Mouse (Mus musculus) activated CD4-positive, CD25-positive, alpha-beta regulatory T cell (primary cell): ENCODE measurements around the gene Ndufb7. TPM values are rescaled to one million over a fixed set of nuclear protein-coding genes. Genes with fewer than 3 reads are reported as not detected.

Experiments used
- polyA plus RNA-seq, 2 experiments: library from polyadenylated mRNA; unstranded; fragments of 100-300 nt; shearing (Covaris generic); gene quantifications; one replicate each; pipeline ENCODE4 v1.2.1; 2017

Gene Ndufb7
- polyA plus RNA-seq, result 100 to 1,000 TPM; 291 to 304 TPM

DNA sequence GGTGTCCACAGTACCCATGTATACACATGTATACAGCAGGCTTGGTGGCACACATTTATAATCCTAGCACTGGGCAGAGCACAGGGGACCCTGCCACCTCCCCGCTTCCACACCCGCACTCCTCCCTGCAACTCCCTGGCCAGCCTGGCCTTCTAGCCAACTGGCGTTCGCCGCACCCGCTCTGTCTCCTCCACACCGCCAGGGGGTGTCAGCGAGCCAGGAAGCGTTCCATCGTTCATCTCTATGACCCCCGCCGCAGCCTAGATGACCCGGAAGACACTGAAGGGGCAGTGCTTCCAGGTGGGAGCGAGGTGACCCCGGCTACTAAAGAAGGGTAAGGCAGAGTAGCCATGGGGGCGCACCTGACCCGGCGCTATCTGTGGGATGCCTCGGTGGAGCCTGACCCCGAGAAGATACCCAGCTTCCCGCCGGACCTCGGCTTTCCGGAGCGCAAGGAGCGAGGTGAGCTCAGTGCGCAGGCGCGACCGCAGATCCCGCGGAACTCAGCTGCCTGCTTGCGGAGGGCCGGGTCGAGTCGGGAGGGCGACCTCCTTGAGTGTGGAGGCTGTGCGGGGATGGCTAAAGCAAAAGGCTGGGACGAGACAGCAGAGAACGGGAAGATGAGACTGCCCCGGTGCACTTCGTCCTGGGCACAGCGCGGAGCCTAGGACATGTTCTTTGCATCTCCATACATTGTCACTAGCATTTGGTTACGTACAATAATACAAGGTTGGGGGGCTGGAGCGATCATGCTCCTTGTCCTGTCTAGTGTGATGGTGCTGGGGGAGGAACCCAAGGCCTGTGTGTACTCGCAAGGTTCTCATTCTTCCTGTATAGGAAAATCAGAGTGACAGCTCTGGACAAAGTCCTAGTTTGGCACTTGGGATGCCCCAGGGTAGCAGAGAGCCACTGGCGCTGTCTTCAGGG is at the start of gene Ndufb7:
TSS of gene Ndufb7 (plus strand) at position 203 of the 927 bp plus-strand sequence.

DNA sequence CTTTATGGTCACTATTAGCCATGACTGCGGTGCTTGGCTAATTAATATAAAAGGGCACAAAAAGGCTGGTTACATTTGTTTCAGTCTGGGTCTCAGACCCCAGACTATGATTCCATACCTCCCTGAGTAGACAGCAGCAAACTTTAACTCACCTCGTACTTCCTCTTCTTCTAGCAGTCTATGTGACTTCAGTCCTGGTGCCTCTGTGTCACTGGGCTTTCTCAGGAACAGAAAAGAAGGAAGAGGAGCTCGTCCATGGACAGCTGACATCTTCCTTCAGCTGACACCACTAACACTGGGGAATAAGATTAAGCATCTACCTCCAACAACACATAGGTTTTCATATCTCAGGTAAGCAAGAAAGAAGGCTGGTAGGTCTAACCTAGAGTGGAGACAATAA is 30.7 kb upstream of the Ndufb7 start, which contains the start of gene Olfr370:
TSS of gene Olfr370 (plus strand) at position 45 of the 400 bp plus-strand sequence.

DNA sequence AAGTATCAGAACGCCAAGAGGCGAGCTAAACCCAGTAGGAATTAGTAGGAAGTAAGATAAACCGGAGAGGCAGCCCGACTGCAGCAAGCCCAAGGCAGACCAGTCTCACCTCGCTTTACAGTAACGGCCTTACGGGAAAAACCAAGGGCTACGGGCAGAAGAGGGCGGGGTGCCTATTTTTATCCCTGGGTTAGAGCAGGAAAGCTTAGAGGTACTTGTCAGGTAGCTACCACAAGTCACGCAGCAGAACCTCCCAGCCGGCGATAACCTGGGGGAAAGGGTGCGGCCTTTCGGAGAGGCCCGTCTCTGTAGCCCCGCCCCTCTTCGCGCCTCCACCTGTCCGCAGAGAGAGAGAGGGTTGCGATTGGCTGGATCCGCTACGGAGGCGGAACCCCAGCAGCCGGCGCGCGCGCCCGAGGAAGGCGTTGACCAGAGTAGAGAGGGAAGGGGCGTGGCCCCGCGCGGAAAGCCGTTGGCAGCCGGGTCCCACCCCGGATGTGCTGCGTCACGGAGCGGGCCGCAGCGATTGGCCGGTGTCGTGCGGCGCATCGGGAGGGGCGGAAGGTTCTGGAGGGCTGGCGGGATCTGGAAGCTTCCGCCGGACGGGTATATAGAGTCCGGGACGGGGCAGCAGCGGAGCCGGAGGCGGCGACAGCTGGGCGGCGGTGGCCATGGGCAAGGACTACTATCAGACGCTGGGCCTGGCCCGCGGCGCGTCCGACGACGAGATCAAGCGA is 41.4 kb downstream of the Ndufb7 start, which contains the start of the genes Tecr and Dnajb1:
TSS of gene Tecr (minus strand) at position 311 of the 737 bp plus-strand sequence.
TSS of gene Dnajb1 (plus strand) at position 533 of the 737 bp plus-strand sequence.

Other genes with a start within 250 kb of the Ndufb7 start
- 10 to 100 TPM in 1 of 2 experiments, 1 to 10 TPM in 1; 8.9 to 10.8 TPM for gene Elmod2, start 234.2 kb upstream of the Ndufb7 start, polyA plus RNA-seq
- gene Mgat4d, start 218.2 kb upstream of the Ndufb7 start, polyA plus RNA-seq, result not detected
- under 1 TPM; 0.12 to 0.82 TPM for gene Clgn, start 176.8 kb upstream of the Ndufb7 start, polyA plus RNA-seq
- 10 to 100 TPM; 22.8 to 28.9 TPM for gene Scoc, start 108.3 kb upstream of the Ndufb7 start, polyA plus RNA-seq
- gene Olfr370, start 30.9 kb upstream of the Ndufb7 start, polyA plus RNA-seq, result not detected
- 100 to 1,000 TPM; 406 to 440 TPM for gene Tecr, start 41.3 kb downstream of the Ndufb7 start, polyA plus RNA-seq
- 10 to 100 TPM; 74.4 to 77.3 TPM for gene Dnajb1, start 41.5 kb downstream of the Ndufb7 start, polyA plus RNA-seq
- gene Gipc1, start 86.0 kb downstream of the Ndufb7 start, polyA plus RNA-seq, result 10 to 100 TPM; 59.7 to 61.0 TPM
- 1 to 10 TPM; 1.0 to 2.5 TPM for gene Ptger1, start 100.0 kb downstream of the Ndufb7 start, polyA plus RNA-seq
- 100 to 1,000 TPM; 122 to 172 TPM for gene Pkn1, start 132.5 kb downstream of the Ndufb7 start, polyA plus RNA-seq
- gene Ddx39, start 148.5 kb downstream of the Ndufb7 start, polyA plus RNA-seq, result 100 to 1,000 TPM; 173 to 220 TPM
- gene Adgre5, start 174.7 kb downstream of the Ndufb7 start, polyA plus RNA-seq, result 100 to 1,000 TPM; 251 to 404 TPM